Mouse (Mus musculus) left cerebral cortex, postnatal 25 days (tissue): ENCODE data around the gene Cacnb3. TPM values are rescaled to one million over a fixed set of nuclear protein-coding genes. Genes with fewer than 3 reads are reported as not detected.

Source experiments
- total RNA-seq, 2 experiments: library from RNA; stranded (reverse); gene quantifications; 2 replicates each; pipeline ENCODE4 v1.2.3; 2021

Cacnb3 gene
- total RNA-seq, 2 experiments from 2014 or later = 277 to 286 TPM

Other genes starting within 250 kb of the Cacnb3 start
- gene Olfr283, start 249.9 kb upstream of the Cacnb3 start, total RNA-seq = not detected
- gene Olfr282, start 199.6 kb upstream of the Cacnb3 start, total RNA-seq = not detected
- gene Olfr281, start 178.3 kb upstream of the Cacnb3 start, total RNA-seq = not detected
- gene OR5BS1P, start 160.9 kb upstream of the Cacnb3 start, total RNA-seq = not detected
- not detected for gene Lalba, start 148.1 kb upstream of the Cacnb3 start, total RNA-seq
- not detected for gene Olfr279, start 138.4 kb upstream of the Cacnb3 start, total RNA-seq
- gene Kansl2, start 96.6 kb upstream of the Cacnb3 start, total RNA-seq = 10 to 100 TPM; 58.1 to 62.6 TPM
- 10 to 100 TPM; 45.5 to 45.9 TPM for gene Ccnt1, start 59.9 kb upstream of the Cacnb3 start, total RNA-seq
- gene 4930415O20Rik, start 59.8 kb upstream of the Cacnb3 start, total RNA-seq = not detected
- 10 to 100 TPM; 51.7 to 53.7 TPM for gene Adcy6, start 20.8 kb upstream of the Cacnb3 start, total RNA-seq
- gene Ddx23, start 32.1 kb downstream of the Cacnb3 start, total RNA-seq = 10 to 100 TPM; 69.4 to 75.8 TPM
- 10 to 100 TPM; 31.8 to 36.8 TPM for gene Rnd1, start 46.6 kb downstream of the Cacnb3 start, total RNA-seq
- gene Ccdc65, start 77.4 kb downstream of the Cacnb3 start, total RNA-seq = 10 to 100 TPM in 1 of 2 experiments, 1 to 10 TPM in 1; 9.8 to 11.4 TPM
- 1 to 10 TPM; 1.4 to 2.3 TPM for gene Fkbp11, start 97.4 kb downstream of the Cacnb3 start, total RNA-seq
- 100 to 1,000 TPM; 767 to 776 TPM for gene Arf3, start 132.4 kb downstream of the Cacnb3 start, total RNA-seq
- gene Wnt10b, start 147.3 kb downstream of the Cacnb3 start, total RNA-seq = under 1 TPM; 0.37 to 0.62 TPM
- gene Wnt1, start 159.0 kb downstream of the Cacnb3 start, total RNA-seq = not detected
- gene Ddn, start 178.7 kb downstream of the Cacnb3 start, total RNA-seq = 100 to 1,000 TPM; 829 to 842 TPM
- gene Prkag1, start 200.7 kb downstream of the Cacnb3 start, total RNA-seq = 10 to 100 TPM; 44.1 to 55.6 TPM
- gene Kmt2d, start 240.4 kb downstream of the Cacnb3 start, total RNA-seq = 10 to 100 TPM; 78.0 to 80.2 TPM